ENCODE assay signal across 12 mouse cellular contexts in genomic region chr2:156267636-156268035, GRCm38 (mm10).
"Had no signal": no experiment of that assay in that cellular context is flagged by ENCODE, and none has a peak within 500 bp of the region (broad histone marks: within the 10 kb centered on the region; RNA-seq: fewer than 3 reads in every experiment).

No protein-coding gene starts in this region.

- H3K27me3 ChIP-seq: limb, embryonic 13.5 days; midbrain, embryonic 13.5 days; neural tube, embryonic 15.5 days had no signal

- H3K27ac ChIP-seq: limb, embryonic 13.5 days; liver, embryonic 14.5 days; midbrain, embryonic 13.5 days; neural tube, embryonic 15.5 days had no signal

- DNase-seq: kidney, adult 18-20 months; kidney, postnatal 10 days; kidney, postnatal 4 days; left cerebral cortex, postnatal 4 days; lung, adult 18-20 months; lung, postnatal 36 days; right cerebral cortex, adult 18-20 months; right cerebral cortex, postnatal 25 days had no signal

- H3K4me3 ChIP-seq: limb, embryonic 13.5 days; midbrain, embryonic 13.5 days; neural tube, embryonic 15.5 days had no signal

- ATAC-seq: midbrain, embryonic 13.5 days had no signal

- H3K4me1 ChIP-seq: limb, embryonic 13.5 days; midbrain, embryonic 13.5 days; neural tube, embryonic 15.5 days had no signal
